Mouse (Mus musculus) megakaryocyte progenitor cell, adult 5-6 weeks (primary cell): ENCODE results near the gene Sox13. TPM values are rescaled to one million over a fixed set of nuclear protein-coding genes. Genes with fewer than 3 reads are reported as not detected.

Experiments used
- ATAC-seq: replicated peaks from 2 replicates; pipeline ENCODE4 v1.8.0; 2016; ENCODE audit warnings: mild to moderate bottlenecking, moderate TSS enrichment, inconsistent platforms; ENCODE audit not compliant: poor library complexity
- total RNA-seq, 2 experiments: library from RNA; stranded (forward) in 1 of 2; stranded (reverse) in 1 of 2; fragments of 157-497, 149-512 nt in 1 of 2; fragments of 200-1000 nt in 1 of 2; gene quantifications; 2 replicates each; pipeline versions ENCODE4 v1.2.3 to v1.2.4; 2015 to 2017

The Sox13 gene
- total RNA-seq, 2 experiments from 2014 or later, result 2.2 to 3.8 TPM

DNA sequence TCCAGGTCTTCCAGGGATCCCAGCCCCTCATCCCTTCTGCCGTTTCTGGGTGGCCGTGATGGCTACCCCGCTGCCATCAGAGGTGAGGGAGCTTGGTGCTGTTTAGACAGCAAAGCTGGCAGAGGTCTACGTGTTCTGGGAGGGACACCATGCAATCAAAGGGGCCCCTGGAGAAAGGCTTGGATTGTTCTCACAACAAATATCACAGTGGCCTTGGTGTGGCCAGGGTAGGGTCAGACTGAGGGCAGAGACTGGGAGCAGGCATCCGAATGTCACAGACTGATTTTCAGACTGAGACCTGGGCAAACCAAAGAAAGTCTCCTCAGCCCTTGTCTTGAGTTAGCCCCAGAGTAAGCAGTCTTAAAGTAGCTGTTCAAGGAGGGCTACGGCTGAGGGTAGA is 52.7 kb downstream of the Sox13 start:
- ATAC-seq, result no peak

DNA sequence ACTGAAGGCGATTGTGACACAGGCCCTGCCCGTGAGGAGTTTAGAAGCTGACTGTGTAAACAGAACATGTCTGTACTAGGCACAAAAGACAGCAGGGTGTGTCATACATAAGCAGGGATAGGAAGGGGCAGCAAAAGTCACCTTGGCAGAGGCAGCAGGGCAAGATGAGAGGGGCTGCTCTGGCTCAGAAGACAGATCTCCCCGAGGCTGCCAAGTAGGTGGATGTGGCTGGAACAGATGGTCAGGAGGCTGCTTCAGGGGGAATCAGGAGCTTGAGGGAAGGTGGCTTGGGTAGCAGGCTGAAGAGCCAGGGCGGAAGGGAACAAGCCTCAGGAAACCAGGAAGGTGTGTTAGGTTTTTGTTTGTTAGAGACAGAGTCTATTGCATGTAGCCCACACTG is 53.8 kb downstream of the Sox13 start:
- no peak for ATAC-seq

DNA sequence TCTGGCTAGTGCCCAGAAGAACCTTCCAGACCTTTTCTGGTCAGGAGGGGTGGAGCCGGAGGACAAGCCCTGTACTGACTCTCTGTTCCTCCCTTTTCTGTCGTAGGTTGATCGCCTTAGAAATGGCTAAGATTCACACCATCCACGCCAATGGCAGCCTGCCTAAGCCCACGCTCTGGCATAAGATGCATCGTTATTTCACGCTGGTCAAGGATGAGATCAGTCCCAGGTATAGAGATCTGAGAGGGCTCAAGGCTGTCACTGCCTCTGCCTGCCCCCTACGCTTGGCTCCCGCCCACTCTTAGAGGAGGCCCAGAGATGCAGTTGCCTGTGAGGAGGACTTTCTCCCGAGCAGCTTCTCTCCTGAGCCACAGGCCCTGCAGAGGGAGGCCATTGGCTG is 55.5 kb downstream of the Sox13 start:
- ATAC-seq, result no peak

DNA sequence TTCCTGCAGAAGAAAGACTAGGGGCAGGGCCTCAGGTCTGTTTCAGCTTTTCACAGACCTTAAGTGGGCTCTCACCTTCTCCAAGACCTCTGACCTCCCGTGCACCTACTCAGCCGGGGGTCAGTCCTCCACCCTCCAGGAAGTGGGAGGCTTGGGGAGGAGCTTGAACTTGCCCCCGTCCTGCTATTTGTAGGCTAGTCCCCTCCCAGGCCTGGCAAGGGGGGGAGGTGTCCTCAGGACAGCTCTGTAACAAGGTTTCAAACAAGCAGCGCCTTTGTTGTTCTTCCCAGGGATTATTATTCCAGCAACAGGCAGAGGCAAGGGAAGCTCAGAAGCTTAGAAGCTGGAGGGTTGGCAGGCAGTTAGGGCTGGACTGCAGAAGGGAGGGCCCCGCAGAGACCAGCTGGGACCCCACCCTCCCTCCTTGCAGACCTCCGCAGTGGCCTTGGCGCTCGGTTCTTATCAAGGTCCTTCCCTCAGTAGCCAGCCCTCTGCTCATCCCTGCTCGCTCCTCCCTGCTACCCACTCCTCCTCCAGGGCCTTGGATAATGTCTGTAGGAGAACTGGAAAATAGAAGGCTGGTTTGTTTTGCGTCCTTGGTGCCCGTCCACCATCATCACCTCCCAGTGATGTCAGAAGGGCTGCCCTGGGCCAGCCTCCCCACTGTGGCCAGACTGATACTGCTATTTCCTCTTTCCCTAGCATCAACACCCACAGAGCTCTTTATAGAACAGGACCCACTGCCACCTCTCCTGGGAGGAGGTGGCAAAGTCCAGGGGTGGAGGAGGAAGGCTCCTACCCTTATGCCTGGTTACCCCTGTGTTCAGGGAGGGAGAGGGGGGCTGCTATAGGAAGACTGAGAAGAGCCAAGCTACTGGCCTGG is 56.3 kb downstream of the Sox13 start:
- ATAC-seq, result peak; percentile 41

DNA sequence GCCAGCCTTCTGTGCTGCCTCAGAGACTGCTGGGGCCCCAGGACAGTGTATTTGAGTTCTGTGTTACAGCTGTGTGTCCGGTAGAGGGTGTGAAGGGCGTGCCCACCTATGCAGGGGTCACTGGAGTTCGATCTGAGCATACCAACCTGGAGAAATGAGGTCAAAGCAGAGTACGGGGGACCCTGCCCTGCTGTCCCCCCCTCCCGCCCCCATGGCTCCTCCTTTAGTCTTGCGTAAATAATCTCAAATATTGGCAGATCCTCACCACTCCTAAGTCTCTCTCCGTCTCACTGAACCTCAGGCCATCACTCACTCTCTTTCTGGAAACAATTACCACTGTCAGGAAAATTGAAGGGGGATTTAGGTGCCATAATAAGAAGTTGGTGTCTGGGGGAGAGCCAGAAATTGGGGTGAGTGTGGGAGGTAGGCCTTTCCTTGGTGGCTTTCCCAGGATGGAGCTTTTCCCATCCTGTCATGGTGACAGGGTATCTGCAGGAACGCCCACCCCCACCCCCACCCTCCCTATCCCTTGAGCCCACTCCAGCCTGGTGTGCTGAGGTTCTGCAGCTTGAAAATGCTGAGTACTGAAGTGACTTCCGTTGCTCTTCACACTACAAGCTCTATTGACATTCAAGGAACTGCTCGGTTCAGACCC is 57.1 kb downstream of the Sox13 start:
- no peak for ATAC-seq

DNA sequence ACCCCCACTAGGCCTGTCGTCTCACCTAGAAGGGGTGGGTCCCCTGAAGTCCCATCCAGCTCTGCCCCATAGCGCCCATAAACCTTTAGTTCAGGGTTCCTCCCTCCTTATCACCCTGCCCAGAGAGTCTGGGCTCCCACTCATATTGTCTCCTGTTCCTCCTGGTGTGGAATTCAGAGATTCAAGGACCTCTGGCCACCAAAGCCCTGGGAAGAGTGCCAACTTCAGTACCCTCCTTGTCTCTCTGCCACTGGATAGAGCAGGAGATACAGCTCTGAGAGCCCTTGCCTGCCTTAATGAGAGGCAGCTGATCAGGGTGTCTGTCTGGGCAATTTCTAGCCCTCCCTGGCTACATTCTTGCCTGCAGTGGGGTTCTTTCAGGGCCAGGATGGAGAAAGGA is 59.3 kb downstream of the Sox13 start:
- ATAC-seq, result 0 out of 2 replicates have a peak, but pooled peaks have one; percentile 16

DNA sequence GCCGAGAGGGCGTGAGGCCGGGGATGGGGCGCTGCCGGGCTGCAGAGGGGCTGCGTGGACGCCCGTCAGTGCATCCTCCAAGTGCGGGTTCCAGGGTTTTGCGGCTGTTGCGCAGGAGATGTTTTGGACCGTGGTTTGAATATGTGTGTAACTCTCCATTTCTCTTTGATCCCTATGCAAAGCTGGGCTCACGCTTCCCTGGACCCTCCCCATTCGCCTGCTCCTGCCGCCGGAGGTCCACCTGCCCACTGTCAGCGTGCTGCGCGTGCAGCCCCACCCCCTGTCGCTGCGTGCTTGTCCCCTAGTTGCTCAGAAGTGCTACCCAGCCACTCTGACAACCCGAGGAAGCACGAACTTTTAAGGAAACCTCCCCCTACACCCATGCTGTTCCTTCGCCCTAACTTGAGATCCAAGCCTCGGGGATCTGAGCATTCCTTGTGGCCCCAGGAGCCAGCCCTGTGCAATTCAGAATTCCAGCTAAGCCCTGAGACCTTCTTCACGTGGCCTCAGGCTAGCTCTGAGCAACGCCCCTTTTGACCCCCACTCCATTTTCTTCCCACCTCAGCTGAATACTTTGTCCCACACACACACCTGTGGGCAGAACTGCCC is 60.1 kb downstream of the Sox13 start:
- no peak for ATAC-seq

DNA sequence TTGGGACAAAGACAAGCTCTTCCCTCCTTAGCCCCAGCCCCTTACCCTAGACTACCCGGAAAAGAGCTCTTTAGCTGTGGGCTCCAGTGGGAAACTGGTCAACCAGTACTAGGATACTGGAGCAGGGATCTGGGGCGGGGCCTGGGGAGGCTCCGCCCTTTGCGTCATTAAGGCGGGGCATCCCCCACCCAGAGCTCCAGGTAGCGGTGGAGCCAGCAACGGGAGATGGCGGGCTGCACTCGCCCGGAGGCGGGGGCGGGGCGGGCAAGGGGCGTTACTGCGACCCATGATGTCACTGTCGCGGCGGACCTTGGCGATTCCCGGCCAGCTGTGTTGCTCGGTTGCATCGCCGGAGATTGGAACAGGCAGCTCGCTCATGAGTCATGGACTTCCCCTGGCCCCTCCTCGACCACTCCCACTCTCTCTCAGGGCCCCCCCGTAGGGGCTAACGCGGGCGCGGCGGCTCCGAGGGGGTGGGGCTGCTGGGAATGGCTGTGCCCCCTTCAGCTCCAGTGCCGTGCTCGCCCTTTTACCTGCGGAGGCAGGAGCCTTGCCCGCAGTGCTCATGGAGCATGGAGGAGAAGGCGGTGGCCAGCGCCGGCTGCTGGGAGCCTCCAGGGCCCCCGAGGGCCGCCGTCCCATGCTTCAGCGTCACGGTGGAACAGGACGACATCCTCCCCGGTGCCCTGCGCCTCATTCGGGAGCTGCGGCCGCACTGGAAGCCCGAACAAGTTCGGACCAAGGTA is 60.7 kb downstream of the Sox13 start, which contains the start of gene Etnk2:
Etnk2 (plus strand) TSS at position 297 of the 746 bp plus-strand sequence.
- peak; percentile 61 for ATAC-seq

DNA sequence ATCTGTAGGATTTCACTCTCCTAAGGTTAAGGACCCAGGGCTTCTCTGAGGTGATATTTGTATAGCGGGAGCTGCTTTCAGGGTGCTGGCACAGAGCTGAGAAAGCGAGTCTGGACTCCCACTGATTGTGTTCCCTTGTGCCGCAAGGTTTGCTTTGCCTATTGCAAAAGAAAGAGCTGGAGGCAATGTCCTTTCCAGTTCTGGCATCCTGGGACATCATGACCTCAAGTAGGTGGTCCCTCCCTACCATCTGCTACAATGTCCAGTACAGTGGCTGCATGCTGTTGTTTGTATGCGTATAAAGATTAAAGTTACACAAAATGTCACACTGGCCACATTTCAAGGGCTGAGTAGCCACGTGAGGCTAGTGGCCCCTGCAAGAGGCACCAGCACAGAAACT is 62.1 kb downstream of the Sox13 start:
- ATAC-seq, result no peak

DNA sequence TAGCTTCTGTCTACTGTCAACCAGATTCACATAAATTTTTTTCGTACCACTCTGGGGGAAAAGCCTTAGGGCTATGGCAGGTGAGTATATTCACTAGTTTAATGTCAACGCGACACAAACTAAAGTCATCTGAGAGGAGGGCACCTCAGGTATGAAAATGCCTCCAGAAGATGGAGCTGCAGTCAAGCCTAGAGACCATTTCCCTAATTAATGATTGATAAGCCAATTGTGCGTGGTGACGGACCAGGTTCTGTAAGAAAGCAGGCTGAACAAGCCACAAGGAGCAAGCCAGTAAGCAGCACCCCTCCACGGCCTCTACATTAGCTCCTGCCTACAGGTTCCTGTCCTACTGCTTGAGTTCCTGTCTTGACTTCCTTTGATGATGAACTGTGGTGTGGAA is 63.2 kb downstream of the Sox13 start:
- no peak for ATAC-seq

DNA sequence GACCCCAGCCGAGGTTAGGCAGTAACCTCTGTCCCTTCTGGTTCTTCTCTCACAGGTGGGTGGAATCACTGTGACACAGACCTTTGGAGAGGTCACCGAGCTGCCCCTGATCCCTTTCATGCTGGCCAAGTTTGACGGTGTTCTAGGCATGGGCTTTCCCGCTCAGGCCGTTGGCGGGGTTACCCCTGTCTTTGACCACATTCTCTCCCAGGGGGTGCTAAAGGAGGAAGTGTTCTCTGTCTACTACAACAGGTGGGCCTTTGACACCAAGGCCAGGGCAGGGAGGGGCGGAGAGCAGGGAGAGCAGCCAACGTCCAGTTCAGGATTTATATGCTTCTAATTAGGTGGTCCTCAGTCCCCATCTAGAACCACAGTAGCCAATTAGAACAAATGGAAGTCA is 67.8 kb downstream of the Sox13 start:
- ATAC-seq, result no peak

DNA sequence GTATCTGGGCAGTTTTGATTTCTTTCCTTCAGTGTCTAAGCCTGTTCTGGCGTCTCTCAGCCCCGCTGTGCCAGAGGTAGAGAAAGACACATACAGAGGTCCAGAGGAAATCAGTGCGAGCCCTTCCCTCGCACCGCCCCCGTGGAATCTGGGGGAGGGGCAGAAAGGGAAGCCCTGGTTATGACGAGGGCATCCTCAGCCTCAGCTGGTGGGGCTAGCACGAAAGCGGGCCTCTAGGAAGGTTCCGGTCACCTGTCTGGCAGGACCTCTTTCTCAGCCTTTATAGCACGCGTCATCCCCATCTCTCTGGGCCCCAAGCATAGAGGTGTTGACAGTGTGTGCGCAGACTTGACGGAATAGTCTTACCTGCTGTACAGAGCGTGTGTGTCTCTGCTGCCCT is 68.3 kb downstream of the Sox13 start:
- ATAC-seq, result no peak

DNA sequence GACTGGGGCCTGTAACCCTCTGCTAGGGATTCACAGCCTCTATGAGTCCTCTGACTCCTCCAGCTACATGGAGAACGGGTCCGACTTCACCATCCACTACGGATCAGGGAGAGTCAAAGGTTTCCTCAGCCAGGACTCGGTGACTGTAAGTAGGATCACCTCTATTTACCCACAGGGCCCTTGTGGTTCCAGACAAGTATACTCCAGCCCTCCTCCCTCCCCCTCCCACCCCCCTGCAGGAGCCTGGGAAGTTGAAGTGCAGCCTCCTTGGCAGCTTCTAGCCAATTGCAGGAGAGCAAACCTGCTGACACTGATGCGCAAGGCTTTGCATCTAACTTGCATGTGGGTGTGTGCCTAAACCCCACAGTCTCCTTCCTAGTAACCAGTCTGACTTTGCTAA is 68.7 kb downstream of the Sox13 start:
- no peak for ATAC-seq

DNA sequence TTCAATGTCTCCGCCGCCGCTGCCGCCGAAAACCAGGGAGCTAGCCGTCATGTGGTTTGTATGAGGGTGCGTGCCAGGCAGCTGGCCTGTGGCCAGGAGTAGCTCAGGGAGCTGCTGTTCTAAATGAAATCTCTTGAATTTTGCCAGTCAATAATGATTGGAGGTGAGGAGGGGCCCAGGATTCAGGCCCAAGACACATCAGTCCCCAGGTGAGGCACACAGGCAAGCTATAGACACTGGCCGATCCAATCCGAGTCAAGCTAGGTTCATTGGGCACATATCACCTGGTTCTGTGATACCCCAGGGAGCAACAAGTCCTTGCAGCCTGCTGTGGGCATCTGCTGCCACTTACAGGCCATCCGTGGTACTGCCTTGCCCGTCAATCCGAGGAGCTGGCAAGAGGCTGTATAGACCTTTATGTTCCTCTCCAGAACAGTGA is 70.8 kb downstream of the Sox13 start:
- ATAC-seq, result peak; percentile 93

DNA sequence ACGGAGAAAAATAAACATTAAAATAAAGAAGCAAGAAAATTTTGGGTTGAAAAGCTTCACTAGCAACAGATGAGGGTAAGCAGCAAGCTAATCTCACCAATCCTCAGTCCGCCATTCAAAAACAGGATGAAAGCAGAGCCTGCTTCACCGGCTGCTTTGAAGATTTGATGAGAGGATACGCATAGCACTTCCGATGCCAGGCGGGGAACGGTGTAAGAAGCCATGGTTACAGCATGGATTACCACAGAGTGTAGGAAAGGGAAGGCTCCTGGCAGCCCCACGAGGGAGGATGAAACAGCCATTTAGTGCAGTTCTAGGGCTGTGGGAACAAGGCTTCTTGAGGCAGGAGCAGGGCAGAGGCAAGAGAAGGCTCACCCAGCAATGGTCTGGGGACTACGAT is 72.4 kb downstream of the Sox13 start:
- ATAC-seq, result no peak

DNA sequence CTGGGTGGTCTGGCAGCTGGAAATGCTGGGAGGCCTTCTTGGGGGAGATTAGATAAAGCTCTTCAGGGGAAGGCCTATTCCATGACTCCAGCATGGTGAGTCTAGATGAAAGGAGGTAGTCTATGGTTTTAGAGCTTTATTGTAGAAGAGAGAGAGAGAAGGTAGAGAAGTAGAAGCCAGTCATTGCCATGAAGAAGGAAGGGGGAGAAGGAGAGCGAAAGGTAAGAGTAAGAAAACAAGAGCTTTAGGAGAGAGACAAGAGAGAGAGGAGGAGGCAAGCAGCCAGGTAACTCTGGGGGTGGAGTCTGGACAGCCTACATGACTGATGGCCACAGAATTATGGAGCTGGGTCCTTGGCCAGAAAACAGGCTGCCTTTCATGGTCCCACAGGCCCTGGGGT is 74.0 kb downstream of the Sox13 start, which contains the start of gene Ren1:
Ren1 (plus strand) TSS at position 301 of the 400 bp plus-strand sequence.
- ATAC-seq, result no peak

DNA sequence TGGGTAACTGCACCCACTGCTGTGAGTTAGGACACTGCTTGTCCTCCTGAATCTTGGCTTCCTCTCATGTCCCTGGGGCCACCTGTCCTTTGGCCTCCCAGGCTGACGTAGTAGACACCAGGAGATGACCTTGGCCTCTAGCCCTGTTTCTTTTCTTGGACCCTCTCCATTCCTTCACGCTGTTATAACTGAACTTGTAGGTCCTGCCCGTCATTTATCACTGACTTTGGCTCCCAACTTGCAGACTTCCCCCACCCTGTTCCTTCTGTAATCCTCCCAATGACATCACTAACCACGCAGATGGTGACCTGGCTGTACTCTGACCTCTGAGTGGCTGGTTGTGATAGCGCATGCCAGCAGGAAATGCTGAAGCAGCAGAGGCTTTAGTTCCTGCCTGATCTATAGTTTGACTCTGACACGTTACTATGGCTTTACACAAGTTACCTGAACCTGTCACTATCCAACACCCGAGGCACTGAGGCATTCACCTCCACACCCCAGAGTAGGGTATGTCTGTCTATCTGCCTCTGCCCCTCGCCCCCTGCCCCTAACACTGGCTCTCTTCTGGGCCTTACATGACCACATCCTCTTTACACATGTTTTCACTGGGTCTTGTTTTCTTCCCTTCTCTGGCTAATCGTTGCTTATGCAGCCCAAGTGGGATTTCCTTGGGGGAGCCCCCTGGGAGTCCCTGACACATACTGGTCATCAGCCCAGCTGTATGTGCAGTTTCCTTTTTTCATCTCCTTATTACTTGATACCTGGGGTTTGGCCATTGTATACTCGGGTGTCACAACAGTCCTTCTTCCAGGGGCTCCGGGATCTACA is 76.3 kb downstream of the Sox13 start:
- peak; percentile 93 for ATAC-seq

DNA sequence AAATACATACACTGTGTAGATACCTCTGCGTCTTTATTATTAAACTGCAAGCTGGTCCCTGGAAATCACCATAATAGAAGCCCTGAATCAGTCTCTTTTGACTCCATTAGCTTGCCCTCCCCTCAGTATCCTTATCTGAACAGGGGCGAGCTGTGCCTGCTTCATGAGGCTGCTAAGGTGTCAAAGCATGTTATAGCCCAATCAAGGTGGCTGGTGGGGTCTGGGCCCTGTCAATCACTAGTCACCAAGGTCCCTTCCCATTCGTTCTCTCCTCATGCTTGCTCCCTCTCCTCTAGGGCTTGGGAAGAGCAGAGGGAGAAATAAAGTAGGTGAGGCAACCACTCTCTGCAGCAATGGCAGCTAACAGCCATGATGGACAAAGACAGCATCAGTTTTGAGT is 77.0 kb downstream of the Sox13 start:
- ATAC-seq, result no peak

DNA sequence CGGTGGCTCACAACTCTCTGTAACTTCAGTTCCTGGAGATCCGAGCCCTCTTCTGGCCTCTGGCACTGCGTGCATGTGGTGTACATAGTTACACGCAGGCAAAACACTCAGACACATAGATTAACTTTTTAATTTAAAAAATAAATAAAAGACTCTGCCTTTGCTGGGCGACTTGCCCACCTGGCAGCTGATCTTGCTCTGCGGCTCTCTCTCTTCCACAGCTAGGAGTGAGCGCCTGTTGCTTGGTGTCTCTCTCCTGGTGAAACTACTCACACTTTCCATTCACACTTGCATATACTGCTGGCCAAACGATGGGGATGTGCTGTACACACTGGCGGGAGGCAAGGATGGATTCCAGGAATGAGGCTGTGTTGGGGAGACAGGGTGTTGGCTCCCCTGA is 77.6 kb downstream of the Sox13 start:
- no peak for ATAC-seq

DNA sequence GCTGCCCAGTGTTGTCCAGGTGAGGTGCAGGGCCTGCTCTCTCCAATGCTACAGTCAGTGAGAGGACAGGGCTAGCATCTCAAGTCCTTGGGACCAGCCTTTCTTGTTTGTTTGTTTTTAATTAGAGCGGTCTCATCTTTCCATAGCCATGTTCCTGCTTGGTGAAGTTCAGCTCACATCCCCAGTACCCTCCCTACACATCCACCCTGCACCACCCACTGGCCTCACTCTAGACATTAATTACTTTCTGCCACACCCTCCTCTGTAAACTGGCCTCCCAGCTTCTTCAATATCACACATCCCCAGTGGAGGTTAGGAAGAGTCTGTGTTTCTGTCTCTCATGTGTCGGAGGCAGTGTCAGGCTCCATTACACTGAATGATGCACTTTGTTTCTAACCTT is 79.8 kb downstream of the Sox13 start:
- ATAC-seq, result no peak
